Mouse (Mus musculus): ENCODE data around the gene Dgki.

- TF ChIP-seq USF1 (IDR thresholded peaks at IDR 0.05; ENCODE audit: low read depth, low read length) (no peak), MAX (IDR thresholded peaks at IDR 0.05; ENCODE audit: low read length) (no peak), CTCF (conservative IDR thresholded peaks at IDR 0.05 in 1 of 2, IDR thresholded peaks at IDR 0.05 in 1 of 2; ENCODE audit: low read depth in 2 of 2, low read length in 2 of 2) (no peak), ZC3H11A (IDR thresholded peaks at IDR 0.05; ENCODE audit: low read depth, low read length) (no peak), TCF12 (IDR thresholded peaks at IDR 0.05; ENCODE audit: low read depth, low read length) (no peak), USF2 (conservative IDR thresholded peaks at IDR 0.05; ENCODE audit: low read depth, low read length) (no peak), POLR2A (IDR thresholded peaks at IDR 0.05; ENCODE audit: low read depth, low read length) (no peak), KAT2A (IDR thresholded peaks at IDR 0.05; ENCODE audit: insufficient replicate concordance, low read length) (no peak), MAFK (IDR thresholded peaks at IDR 0.05; ENCODE audit: insufficient replicate concordance, low read length) (no peak), RAD21 (IDR thresholded peaks at IDR 0.05; ENCODE audit: low read depth, low read length) (no peak), SMC3 (IDR thresholded peaks at IDR 0.05; ENCODE audit: low read depth, low read length) (no peak)
Measured at GRCm38 (mm10) chr6:36845288-36845687, 454.7 kb downstream of the Dgki start.

Data from CH12.LX (cell line).